Mouse (Mus musculus) CH12.LX (cell line): ENCODE data around the gene Cryaa.

ENCODE experiments used
- RAD21 ChIP-seq: IDR thresholded peaks from 2 replicates; pipeline ENCODE4 v1.6.1; 2011; ENCODE audit warnings: low read depth, mild to moderate bottlenecking, low read length, improper control_type of control experiment, moderate library complexity
- UBTF ChIP-seq: IDR thresholded peaks from 2 replicates; pipeline ENCODE4 v1.6.1; 2012; ENCODE audit warnings: low read depth, mild to moderate bottlenecking, inconsistent platforms, low read length, improper control_type of control experiment, moderate library complexity

DNA sequence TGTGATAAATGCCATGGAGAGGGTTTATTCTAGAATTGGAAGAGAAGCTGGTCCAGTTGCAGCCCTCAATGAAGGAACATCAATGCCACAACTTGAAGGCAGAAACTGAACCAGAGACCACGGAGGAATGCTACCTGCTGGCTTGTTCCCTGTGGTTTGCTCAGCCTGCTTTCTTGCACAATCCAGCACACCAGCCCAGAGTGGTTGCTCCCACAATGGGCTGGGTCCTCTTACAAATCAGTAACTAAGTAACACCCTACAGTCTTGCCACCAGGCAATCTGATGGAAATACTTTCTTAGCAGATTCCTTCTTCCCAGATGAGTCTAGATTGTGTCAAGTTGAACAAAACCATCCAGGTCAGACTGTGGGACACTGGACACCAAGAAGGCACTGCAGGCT, 12.0 kb downstream of the Cryaa start:
- TF ChIP-seq RAD21 (no peak), UBTF (no peak)
